Mouse (Mus musculus) neural tube, embryonic 14.5 days (tissue): ENCODE measurements around the gene AI837181. TPM values are rescaled to one million over a fixed set of nuclear protein-coding genes. Genes with fewer than 3 reads are reported as not detected.

Source experiments
- ATAC-seq: fragments of 200-750 bp; cut with Nextera tagmentation; 2 replicates; pipeline ENCODE4 v1.8.0; 2017; ENCODE audit warnings: low read depth, mild to moderate bottlenecking, moderate TSS enrichment, moderate library complexity
- H3K27ac ChIP-seq: fragments of 300-500 bp; sonication (generic); 2 replicates; pipeline ENCODE4 v1.5.1; 2014; ENCODE audit warnings: low read depth, mild to moderate bottlenecking, control low read depth, low read length, moderate library complexity, mixed read lengths
- H3K27me3 ChIP-seq: fragments of 300-500 bp; sonication (generic); 2 replicates; pipeline ENCODE4 v1.6.1; 2014; ENCODE audit warnings: low read length; ENCODE audit not compliant: control insufficient read depth, insufficient read depth
- H3K36me3 ChIP-seq: fragments of 300-500 bp; sonication (generic); 2 replicates; pipeline ENCODE4 v1.6.1; 2014; ENCODE audit warnings: low read length, mixed read lengths; ENCODE audit not compliant: control insufficient read depth, insufficient read depth
- H3K4me1 ChIP-seq: fragments of 300-500 bp; sonication (generic); 2 replicates; pipeline ENCODE4 v1.6.1; 2014; ENCODE audit warnings: low read length; ENCODE audit not compliant: control insufficient read depth, insufficient read depth
- H3K4me2 ChIP-seq: fragments of 300-500 bp; sonication (generic); 2 replicates; pipeline ENCODE4 v1.6.1; 2014; ENCODE audit warnings: mild to moderate bottlenecking, low read depth, low read length, control low read depth
- H3K4me3 ChIP-seq: fragments of 300-500 bp; sonication (generic); 2 replicates; pipeline ENCODE4 v1.5.1; 2014; ENCODE audit warnings: low read depth, low read length, control low read depth, mixed read lengths
- H3K9ac ChIP-seq: fragments of 300-500 bp; sonication (generic); replicated peaks from 2 replicates; pipeline ENCODE4 v1.6.1; 2014; ENCODE audit warnings: low read depth, mild to moderate bottlenecking, control low read depth, low read length, mixed read lengths
- H3K9me3 ChIP-seq: fragments of 300-500 bp; sonication (generic); 2 replicates; pipeline ENCODE4 v1.6.1; 2016; ENCODE audit warnings: low read length; ENCODE audit not compliant: control insufficient read depth
- WGBS: fragments of 180-500 bp; shearing (Covaris S2); extraction: QIAGEN DNeasy Blood & Tissue Kit; methylation state at CpG from one replicate; pipeline ENCODE4 v1.1.7; 2014; 5-methylcytosine and 5-hydroxymethylcytosine counted together
- polyA plus RNA-seq: library from polyadenylated mRNA; unstranded; fragments of >200 nt; fragmentation: Nextera tagmentation; extraction: Ambion mirVana; gene quantifications from 2 replicates; pipeline ENCODE4 v1.2.1, GENCODE M21; 2014

The AI837181 gene
- polyA plus RNA-seq = 57.0 and 67.2 TPM in 2 replicates

DNA sequence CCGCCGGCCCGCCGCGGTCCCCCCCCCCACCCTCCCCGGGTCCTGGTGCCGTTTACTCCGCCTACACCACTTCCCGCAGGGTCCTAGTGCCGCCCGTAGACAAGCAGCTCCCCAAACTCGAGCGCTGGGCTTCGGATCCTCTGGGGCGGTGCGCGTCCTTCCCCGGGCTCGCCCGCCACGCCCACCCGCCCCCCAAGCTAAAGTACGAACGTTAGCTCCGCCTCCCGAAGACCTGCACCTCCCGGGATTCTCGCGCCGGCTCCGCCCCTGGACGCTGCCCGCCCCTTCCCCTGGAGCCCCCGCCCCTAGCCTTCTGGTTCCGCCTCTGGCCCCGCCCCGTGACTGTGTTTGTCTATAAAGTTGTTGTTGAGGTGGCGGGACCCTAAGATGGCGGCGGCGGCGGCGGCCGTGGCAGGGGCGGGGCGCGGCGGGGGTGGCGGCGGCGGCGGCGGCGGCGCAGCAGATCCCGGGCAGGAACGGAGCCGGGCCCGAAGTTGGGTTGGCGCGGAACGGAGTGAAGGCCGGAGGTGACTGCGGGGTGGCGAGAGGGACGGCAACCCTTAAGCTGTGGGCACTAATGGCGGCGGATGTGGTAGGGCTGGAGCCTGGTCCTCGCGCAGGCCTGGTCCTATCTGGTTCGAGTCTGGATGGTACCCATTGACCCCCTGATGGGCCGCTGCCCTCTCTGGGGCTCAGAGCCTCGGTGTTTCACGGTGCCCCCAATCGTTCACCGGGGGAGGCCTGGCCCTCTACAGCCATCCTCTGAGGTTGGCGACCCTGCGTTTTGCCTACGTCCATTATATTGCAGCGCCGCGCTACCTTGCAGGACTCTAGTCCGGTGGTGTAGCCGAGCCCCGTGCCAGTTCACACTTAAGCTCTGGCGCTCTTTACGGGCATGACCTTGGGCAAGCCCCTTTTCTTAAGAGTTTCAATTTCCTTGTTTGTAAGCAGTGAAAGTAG lies at the start of gene AI837181, which contains the start of gene Drap1:
Gene AI837181 (plus strand): TSS at position 363 of the 960 bp plus-strand sequence.
Gene Drap1 (minus strand): TSS at position 198 of the 960 bp plus-strand sequence.
- under 1% methylated on average over 65 of the region's 87 CpGs for WGBS
- no peaks in the 10 kb centered on the region for H3K27me3 ChIP-seq
- peaks cover 26% of the 10 kb centered on the region for H3K4me1 ChIP-seq
- H3K4me3 ChIP-seq = peak within 1 kb of the TSS; percentile 66
- peak within 1 kb of the TSS; percentile 84 for H3K4me2 ChIP-seq
- no peaks in the 10 kb centered on the region for H3K9me3 ChIP-seq
- H3K36me3 ChIP-seq = peaks cover 12% of the 10 kb centered on the region; the same call in 1 of the 2 replicates
- ATAC-seq = peak; percentile 90
- peak within 1 kb of the TSS; percentile 83 for H3K9ac ChIP-seq
- H3K27ac ChIP-seq = peak within 1 kb of the TSS; percentile 86

DNA sequence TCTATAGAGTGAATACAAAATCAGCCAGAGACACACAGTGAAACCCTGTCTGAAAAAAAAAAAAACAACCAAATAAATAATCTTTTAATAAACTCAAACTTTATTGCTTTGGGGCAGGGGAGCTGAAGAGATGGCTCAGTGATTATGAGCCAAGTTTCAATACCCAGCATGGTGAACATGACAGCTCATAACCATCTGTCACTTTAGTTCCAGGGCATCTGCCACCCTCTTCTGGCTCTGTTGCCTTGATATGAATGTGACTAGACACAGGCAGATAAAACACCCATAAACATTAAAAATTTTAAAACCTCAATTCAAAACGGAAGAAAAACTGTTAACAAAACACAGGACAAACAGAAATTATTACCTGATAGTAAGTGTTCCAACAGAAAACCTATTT lies 47.5 kb upstream of the AI837181 start:
- ATAC-seq = no peak
- WGBS = 95% methylated on average over 1 of the region's 1 CpGs
- no peak overlapping the region for H3K4me2 ChIP-seq
- H3K36me3 ChIP-seq = peaks cover 51% of the 10 kb centered on the region
- H3K9me3 ChIP-seq = no peaks in the 10 kb centered on the region
- H3K27ac ChIP-seq = no peak overlapping the region
- H3K4me1 ChIP-seq = no peaks in the 10 kb centered on the region
- no peak overlapping the region for H3K4me3 ChIP-seq
- no peak overlapping the region for H3K9ac ChIP-seq
- H3K27me3 ChIP-seq = no peaks in the 10 kb centered on the region

- Histone ChIP-seq H3K4me3 (no peak overlapping the region), H3K36me3 (peaks cover 66% of the 10 kb centered on the region), H3K4me1 (peaks cover 12% of the 10 kb centered on the region), H3K27me3 (peaks cover 3% of the 10 kb centered on the region; the same call in 1 of the 2 replicates), H3K9me3 (no peaks in the 10 kb centered on the region), H3K27ac (no peak overlapping the region), H3K9ac (no peak overlapping the region), H3K4me2 (no peak overlapping the region)
- ATAC-seq = no peak
- WGBS = 92% methylated on average over 12 of the region's 12 CpGs
These were observed 41.6 kb upstream of the AI837181 start for GRCm38 (mm10) chr19:5383326-5383725.

GRCm38 (mm10) chr19:5384715-5385114 lies 40.2 kb upstream of the AI837181 start:
- Histone ChIP-seq H3K36me3 (peaks cover 53% of the 10 kb centered on the region), H3K9ac (no peak overlapping the region), H3K27me3 (peaks cover 4% of the 10 kb centered on the region; the same call in 1 of the 2 replicates), H3K4me3 (no peak overlapping the region), H3K4me2 (no peak overlapping the region), H3K4me1 (peaks cover 18% of the 10 kb centered on the region), H3K9me3 (no peaks in the 10 kb centered on the region), H3K27ac (no peak overlapping the region)
- no peak for ATAC-seq
- WGBS = 95% methylated on average over 8 of the region's 8 CpGs

- H3K4me1 ChIP-seq = peaks cover 23% of the 10 kb centered on the region
- peaks cover 4% of the 10 kb centered on the region; the same call in 1 of the 2 replicates for H3K27me3 ChIP-seq
- no peaks in the 10 kb centered on the region for H3K9me3 ChIP-seq
- peak overlapping the region; percentile 96 for H3K4me3 ChIP-seq
- WGBS = 1% methylated on average over 34 of the region's 43 CpGs
- peaks cover 21% of the 10 kb centered on the region for H3K36me3 ChIP-seq
- ATAC-seq = peak; percentile 38; the same call in 1 of the 2 replicates
- peak overlapping the region; percentile 86 for H3K4me2 ChIP-seq
- peak overlapping the region; percentile 90 for H3K9ac ChIP-seq
- peak overlapping the region; percentile 75 for H3K27ac ChIP-seq
These were observed 36.9 kb upstream of the AI837181 start for GRCm38 (mm10) chr19:5388011-5388441.

- no peaks in the 10 kb centered on the region for H3K9me3 ChIP-seq
- peak within 1 kb of the TSS; percentile 86 for H3K4me2 ChIP-seq
- H3K9ac ChIP-seq = peak within 1 kb of the TSS; percentile 90
- 3% methylated on average over 43 of the region's 43 CpGs for WGBS
- H3K4me1 ChIP-seq = peaks cover 23% of the 10 kb centered on the region
- peaks cover 14% of the 10 kb centered on the region; the same call in 1 of the 2 replicates for H3K36me3 ChIP-seq
- H3K27ac ChIP-seq = peak within 1 kb of the TSS; percentile 75
- peaks cover 4% of the 10 kb centered on the region; the same call in 1 of the 2 replicates for H3K27me3 ChIP-seq
- ATAC-seq = peak; percentile 97
- peak within 1 kb of the TSS; percentile 96 for H3K4me3 ChIP-seq
These were observed 36.2 kb upstream of the AI837181 start, which contains the start of gene Sart1 for GRCm38 (mm10) chr19:5388588-5389242. Gene Sart1, minus strand, starts transcription at chr19:5388703.

DNA sequence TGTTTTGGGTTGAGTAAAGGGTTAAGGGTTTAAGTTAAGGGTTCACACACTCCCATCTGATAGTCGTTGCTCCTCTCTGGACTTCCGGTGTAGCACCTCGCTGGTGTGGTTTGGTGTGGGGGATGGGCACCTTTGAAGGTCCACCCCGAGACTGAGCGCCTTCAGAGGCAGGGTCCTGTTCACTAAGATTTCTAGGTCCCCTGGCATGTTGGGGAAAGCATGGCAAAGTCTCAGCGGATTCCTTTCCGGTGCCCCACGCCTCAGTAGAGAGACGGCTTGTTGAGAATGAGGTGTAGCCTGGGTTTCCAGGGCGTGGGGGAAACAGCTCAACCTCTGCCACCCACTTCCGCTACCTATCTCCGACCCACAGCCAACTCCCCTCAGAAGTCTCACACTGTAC lies 35.3 kb upstream of the AI837181 start:
- Histone ChIP-seq H3K27me3 (peaks cover 4% of the 10 kb centered on the region; the same call in 1 of the 2 replicates), H3K4me3 (peak overlapping the region; percentile 96; the same call in 1 of the 2 replicates), H3K4me2 (peak overlapping the region; percentile 86), H3K9ac (peak overlapping the region; percentile 29; the same call in 1 of the 2 replicates), H3K27ac (no peak overlapping the region), H3K4me1 (peaks cover 23% of the 10 kb centered on the region), H3K36me3 (peaks cover 5% of the 10 kb centered on the region; the same call in 1 of the 2 replicates), H3K9me3 (no peaks in the 10 kb centered on the region)
- 47% methylated on average over 12 of the region's 12 CpGs for WGBS
- no peak for ATAC-seq

- H3K27me3 ChIP-seq = peaks cover 4% of the 10 kb centered on the region; the same call in 1 of the 2 replicates
- H3K4me1 ChIP-seq = peaks cover 23% of the 10 kb centered on the region
- WGBS = 90% methylated on average over 8 of the region's 8 CpGs
- H3K27ac ChIP-seq = no peak overlapping the region
- no peaks in the 10 kb centered on the region for H3K9me3 ChIP-seq
- no peak overlapping the region for H3K4me3 ChIP-seq
- no peak overlapping the region for H3K9ac ChIP-seq
- ATAC-seq = no peak
- peak overlapping the region; percentile 86; the same call in 1 of the 2 replicates for H3K4me2 ChIP-seq
- H3K36me3 ChIP-seq = no peaks in the 10 kb centered on the region
These were observed 34.5 kb upstream of the AI837181 start for GRCm38 (mm10) chr19:5390416-5390815.
